Mouse (Mus musculus) thymus, adult 2 months (tissue): ENCODE results near the gene Gm20388. TPM values are rescaled to one million over a fixed set of nuclear protein-coding genes. Genes with fewer than 3 reads are reported as not detected.

Experiments
- DNase-seq: peaks from one replicate; pipeline ENCODE4 v3.0.0; 2021
- H3K27ac ChIP-seq: fragments of 200-500 bp; 2 replicates; pipeline ENCODE4 v1.5.1; 2012; ENCODE audit warnings: low read length, control low read depth; ENCODE audit not compliant: control insufficient read depth, insufficient read depth
- H3K27me3 ChIP-seq: fragments of 200-500 bp; 2 replicates; pipeline ENCODE4 v1.6.1; 2012; ENCODE audit warnings: mild to moderate bottlenecking, low read length, moderate library complexity, mixed read lengths; ENCODE audit not compliant: control insufficient read depth, insufficient read depth
- H3K36me3 ChIP-seq: fragments of 200-500 bp; 2 replicates; pipeline ENCODE4 v1.6.1; 2012; ENCODE audit warnings: mild to moderate bottlenecking, low read length, moderate library complexity; ENCODE audit not compliant: control insufficient read depth, insufficient read depth
- H3K4me1 ChIP-seq: fragments of 200-500 bp; replicated peaks from 2 replicates; pipeline ENCODE4 v1.6.1; 2012; ENCODE audit warnings: low read length; ENCODE audit not compliant: control insufficient read depth, insufficient read depth
- H3K4me3 ChIP-seq: fragments of 200-500 bp; 2 replicates; pipeline ENCODE4 v1.5.1; 2012; ENCODE audit warnings: mild to moderate bottlenecking, low read length, control low read depth, moderate library complexity; ENCODE audit not compliant: control insufficient read depth, insufficient read depth
- CTCF ChIP-seq: fragments of 200-500 bp; IDR thresholded peaks from 2 replicates; pipeline ENCODE4 v1.5.1; 2012; ENCODE audit warnings: mild to moderate bottlenecking, control low read depth, low read length, moderate library complexity, borderline replicate concordance; ENCODE audit not compliant: control insufficient read depth, poor library complexity, insufficient read depth; ENCODE audit errors: extremely low read depth
- POLR2A ChIP-seq: fragments of 200-500 bp; IDR thresholded peaks from 2 replicates; pipeline ENCODE4 v1.6.1; 2012; ENCODE audit warnings: mild to moderate bottlenecking, low read length, control low read depth, moderate library complexity; ENCODE audit not compliant: control insufficient read depth, poor library complexity, insufficient read depth; ENCODE audit errors: extremely low read depth
- WGBS: fragments of 180-500 bp; shearing (Covaris S2); methylation state at CpG from one replicate; pipeline ENCODE4 v1.1.7; 2018; 5-methylcytosine and 5-hydroxymethylcytosine counted together
- polyA plus RNA-seq: library from polyadenylated mRNA; depleted of rRNA; stranded (reverse); fragments of >200 nt; gene quantifications from 2 replicates; pipeline ENCODE4 v1.2.3, GENCODE M21; 2012

The Gm20388 gene
- polyA plus RNA-seq, 1 experiment, result 103 TPM

- Histone ChIP-seq H3K27me3 (no peaks in the 10 kb centered on the region), H3K36me3 (no peaks in the 10 kb centered on the region), H3K27ac (no peak overlapping the region; the same call in 1 of the 2 replicates), H3K4me1 (peaks cover 40% of the 10 kb centered on the region), H3K4me3 (no peak overlapping the region)
- WGBS, result 94% methylated on average over 4 of the region's 4 CpGs
- no peak for DNase-seq
- TF ChIP-seq POLR2A, result no peak
Measured at GRCm38 (mm10) chr8:121967977-121968376, 2057.3 kb downstream of the Gm20388 start.

GRCm38 (mm10) chr8:121968542-121968941 is 2057.9 kb downstream of the Gm20388 start:
- no peak overlapping the region; the same call in 1 of the 2 replicates for H3K27ac ChIP-seq

DNA sequence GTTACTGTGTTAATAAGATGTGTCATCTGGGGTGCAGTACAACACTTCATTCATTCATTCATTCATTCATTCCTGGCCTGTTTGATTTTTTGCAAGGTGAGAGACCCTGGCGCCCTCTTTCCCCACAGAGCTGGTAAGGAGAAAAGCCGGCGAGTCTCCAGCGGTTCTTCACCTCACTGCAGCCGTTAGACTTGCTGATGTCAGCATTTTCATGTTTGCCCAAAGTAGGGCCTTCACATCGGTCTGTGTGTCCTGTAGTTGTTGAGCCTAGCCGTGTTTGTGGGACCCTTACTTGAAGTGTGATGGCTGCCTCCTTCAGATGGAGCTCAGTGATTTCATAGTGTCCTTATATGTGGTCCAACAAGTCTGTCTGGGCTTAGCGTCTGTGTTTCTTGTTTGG is 2059.6 kb downstream of the Gm20388 start:
- DNase-seq, result no peak
- no peak overlapping the region for H3K4me3 ChIP-seq
- peaks cover 9% of the 10 kb centered on the region; the same call in 1 of the 2 replicates for H3K36me3 ChIP-seq
- no peak overlapping the region for H3K27ac ChIP-seq
- WGBS, result 97% methylated on average over 8 of the region's 8 CpGs
- no peaks in the 10 kb centered on the region for H3K27me3 ChIP-seq
- TF ChIP-seq CTCF (no peak), POLR2A (no peak)
- peaks cover 34% of the 10 kb centered on the region for H3K4me1 ChIP-seq

More at GRCm38 (mm10) chr8:121968542-121968941, 2057.9 kb downstream of the Gm20388 start:
- DNase-seq, result no peak
- Histone ChIP-seq H3K36me3 (no peaks in the 10 kb centered on the region), H3K4me3 (no peak overlapping the region), H3K4me1 (peaks cover 40% of the 10 kb centered on the region), H3K27me3 (no peaks in the 10 kb centered on the region)
- TF ChIP-seq POLR2A, result no peak
- no peak for TF ChIP-seq CTCF
- 23% methylated on average over 4 of the region's 4 CpGs for WGBS

DNA sequence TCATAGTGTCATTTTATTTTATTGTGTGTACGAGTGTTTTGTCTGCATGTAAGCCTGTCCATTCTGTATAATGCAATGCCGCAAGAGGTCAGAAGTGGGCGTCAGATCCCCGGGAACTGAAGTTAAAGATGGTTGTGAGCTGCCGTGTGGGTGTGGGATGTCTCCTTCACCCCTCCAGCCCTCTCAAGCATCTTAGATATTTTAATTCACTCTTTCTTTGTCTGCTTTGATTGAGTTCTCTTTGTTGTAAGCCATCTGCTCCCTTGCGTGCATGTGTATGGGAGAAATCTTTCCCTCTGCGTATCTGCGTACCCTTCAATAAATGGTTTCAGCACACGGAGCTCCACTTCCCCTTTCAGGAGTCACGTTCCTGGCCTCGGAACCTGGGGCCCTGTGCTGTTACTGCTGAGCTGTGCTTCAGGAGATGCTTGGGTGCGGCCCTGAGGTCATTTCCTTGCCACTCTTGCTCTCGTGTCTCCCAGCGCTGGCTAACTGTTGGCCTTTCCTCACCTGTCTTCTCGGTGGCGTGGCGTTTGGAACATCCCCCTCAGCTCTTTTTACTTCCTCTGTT is 2060.9 kb downstream of the Gm20388 start:
- no peak for DNase-seq
- Histone ChIP-seq H3K36me3 (peaks cover 18% of the 10 kb centered on the region), H3K27me3 (no peaks in the 10 kb centered on the region), H3K27ac (no peak overlapping the region), H3K4me3 (no peak overlapping the region), H3K4me1 (peaks cover 29% of the 10 kb centered on the region)
- TF ChIP-seq POLR2A, result no peak
- no peak for TF ChIP-seq CTCF
- WGBS, result 67% methylated on average over 17 of the region's 17 CpGs

DNA sequence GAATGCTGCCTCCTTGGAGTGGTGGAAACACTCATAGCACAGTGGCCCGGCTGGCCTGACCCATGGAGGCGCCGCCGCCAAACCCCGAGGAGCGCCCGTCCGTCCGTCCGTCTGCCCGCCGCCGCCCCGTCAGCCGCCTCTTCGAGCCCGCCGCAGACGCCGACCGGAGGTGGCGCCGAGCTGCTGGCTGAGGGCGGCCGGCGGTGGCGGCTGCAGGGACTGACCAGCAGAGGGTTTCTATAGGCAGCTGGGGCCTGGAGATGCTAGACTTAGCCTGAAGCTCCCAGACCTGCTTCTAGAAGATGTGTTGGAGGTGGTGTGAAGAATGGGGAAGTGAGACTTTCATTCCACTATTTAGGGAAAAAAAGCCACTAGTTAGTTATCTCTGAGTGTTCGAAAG is 2063.3 kb downstream of the Gm20388 start:
- H3K36me3 ChIP-seq, result peaks cover 30% of the 10 kb centered on the region
- no peaks in the 10 kb centered on the region for H3K27me3 ChIP-seq
- no peak overlapping the region for H3K27ac ChIP-seq
- H3K4me3 ChIP-seq, result no peak overlapping the region
- over 99% methylated on average over 28 of the region's 28 CpGs for WGBS
- TF ChIP-seq POLR2A, result no peak
- no peak for TF ChIP-seq CTCF
- peaks cover 6% of the 10 kb centered on the region for H3K4me1 ChIP-seq
- DNase-seq, result no peak

DNA sequence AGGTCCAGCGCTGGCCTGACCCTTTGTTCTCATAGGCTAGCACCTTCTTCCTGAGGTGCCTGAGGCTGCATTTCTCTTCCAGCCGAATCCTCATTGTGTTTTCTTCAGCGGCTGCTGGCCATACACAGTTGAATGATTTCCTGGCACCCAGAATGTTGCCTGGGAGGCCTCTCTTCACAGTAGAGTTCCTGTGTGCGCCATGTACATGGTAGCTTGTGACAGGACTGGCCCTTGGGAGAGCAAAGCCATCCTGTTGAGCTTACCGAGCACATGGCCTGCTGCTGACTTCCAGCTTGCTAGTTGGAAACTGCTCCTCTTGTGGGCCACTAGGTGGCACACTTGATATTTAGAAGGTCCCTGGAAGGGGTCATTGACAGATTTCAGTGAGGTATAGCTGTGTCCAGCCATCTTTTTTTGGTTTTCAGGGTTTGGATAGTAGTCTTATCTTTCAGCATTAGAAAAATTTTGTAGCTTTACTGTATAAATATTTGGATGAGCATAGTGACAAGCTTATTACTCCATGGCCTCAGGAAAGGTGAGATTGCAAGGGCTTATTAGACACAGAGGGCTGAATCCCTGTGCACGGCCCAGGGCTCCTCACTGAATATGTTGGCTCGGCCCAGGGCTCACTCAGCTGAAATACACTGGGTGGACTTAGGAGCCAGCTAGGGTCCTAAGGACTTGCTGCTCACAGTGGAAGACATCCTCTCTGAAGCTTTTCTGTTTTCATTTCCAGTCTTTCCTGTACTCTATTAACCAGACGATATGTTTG is 2067.4 kb downstream of the Gm20388 start:
- no peak overlapping the region for H3K27ac ChIP-seq
- H3K27me3 ChIP-seq, result no peaks in the 10 kb centered on the region
- no peak for DNase-seq
- H3K4me3 ChIP-seq, result no peak overlapping the region
- no peaks in the 10 kb centered on the region for H3K4me1 ChIP-seq
- 89% methylated on average over 8 of the region's 8 CpGs for WGBS
- TF ChIP-seq CTCF (no peak), POLR2A (no peak)
- peaks cover 58% of the 10 kb centered on the region for H3K36me3 ChIP-seq
